Mouse (Mus musculus): Measurements from ENCODE around the gene Xkr7.

- TF ChIP-seq CTCF (IDR thresholded peaks at IDR 0.05; ENCODE audit: insufficient read depth, low read length) (no peak), POLR2A (IDR thresholded peaks at IDR 0.05; ENCODE audit: borderline replicate concordance, extremely low read depth, low read depth, low read length) (no peak)
These were observed 57.7 kb downstream of the Xkr7 start for GRCm38 (mm10) chr2:153089316-153089715.
